9 mouse cellular contexts compared by ENCODE assay signal in the genomic region with DNA sequence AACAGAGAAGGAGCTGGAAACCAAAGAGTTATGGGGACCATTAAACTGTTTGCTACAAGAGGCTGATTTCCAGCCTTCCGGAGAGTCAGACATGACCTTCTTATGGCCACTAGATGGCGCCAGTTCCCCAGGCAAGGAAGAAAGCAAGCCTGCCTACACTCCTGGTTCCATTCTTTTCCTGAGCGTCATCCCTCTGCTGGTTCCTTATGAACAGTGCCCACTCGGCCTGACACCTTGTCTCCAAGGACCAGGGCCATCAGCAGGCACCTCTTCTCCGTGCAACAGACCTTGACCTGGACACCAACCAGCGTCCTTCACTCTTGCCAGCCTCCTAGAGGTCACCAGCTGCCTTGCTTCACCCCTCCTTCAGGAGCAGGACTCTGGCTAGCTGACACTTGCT. TPM values are rescaled to one million over a fixed set of nuclear protein-coding genes. Genes with fewer than 3 reads are reported as not detected.
DNase-seq lines count a peak whose midpoint lies in the region; ATAC-seq lines count a peak whose summit lies in the region.
"Had no signal": no experiment of that assay in that cellular context is flagged by ENCODE, and none has a peak within 500 bp of the region (broad histone marks: within the 10 kb centered on the region; RNA-seq: fewer than 3 reads in every experiment).

No protein-coding gene starts in this region.

- 3% methylated on average over 6 of the region's 6 CpGs for WGBS in forebrain, embryonic 12.5 days
- WGBS in lung, embryonic 16.5 days, result 4% methylated on average over 6 of the region's 6 CpGs

- H3K4me2 ChIP-seq in forebrain, embryonic 12.5 days, result no peak overlapping the region
- H3K4me2 ChIP-seq in lung, embryonic 16.5 days (ENCODE audit: low read depth, low read length), result no peak overlapping the region

- no peaks in the 10 kb centered on the region for H3K9me3 ChIP-seq in forebrain, embryonic 12.5 days
- no peaks in the 10 kb centered on the region for H3K9me3 ChIP-seq in lung, embryonic 16.5 days (ENCODE audit: control insufficient read depth, low read length)

- DNase-seq in MN1 (ENCODE audit: low spot score), result peak; percentile 88
- DNase-seq in c-Kit-positive CD71-negative TER-119-negative erythroid progenitor cells, embryonic 14.5 days (ENCODE audit: low read depth), result peak; percentile 65
- peak; percentile 60 to 79 for DNase-seq in layer of hippocampus, adult 8-10 months (ENCODE audit: low spot score in 2 of 2)
- peak; percentile 91 for DNase-seq in retina, postnatal 1 day
- DNase-seq in urinary bladder, postnatal 36 days (ENCODE audit: low spot score in 2 of 2), result peak; percentile 55 to 65

- H3K27me3 ChIP-seq in forebrain, embryonic 12.5 days, result peaks cover 63% of the 10 kb centered on the region
- peaks cover 41% of the 10 kb centered on the region for H3K27me3 ChIP-seq in lung, embryonic 16.5 days (ENCODE audit: control insufficient read depth, insufficient read depth, low read depth, low read length)

- H3K27ac ChIP-seq in forebrain, embryonic 12.5 days, result no peak overlapping the region
- H3K27ac ChIP-seq in lung, embryonic 16.5 days (ENCODE audit: low read length), result no peak overlapping the region

- peak; percentile 55; the same call in 1 of the 2 replicates for ATAC-seq in forebrain, embryonic 12.5 days (ENCODE audit: low FRiP score)
- ATAC-seq in hematopoietic stem cell, adult 5-6 weeks (replicated peaks in 1 of 2; ENCODE audit: insufficient read depth in 1 of 2, low FRiP score in 2 of 2, low TSS enrichment in 1 of 2, low read depth in 1 of 2, poor library complexity in 2 of 2, severe bottlenecking in 2 of 2), result peak; percentile 43 to 63; a peak in 3 of 4 replicates
- peak; percentile 46 for ATAC-seq in lung, embryonic 16.5 days (ENCODE audit: low read depth)

- H3K4me3 ChIP-seq in forebrain, embryonic 12.5 days (replicated peaks), result no peak overlapping the region
- H3K4me3 ChIP-seq in lung, embryonic 16.5 days (ENCODE audit: low read length), result no peak overlapping the region

- no peak overlapping the region for H3K9ac ChIP-seq in forebrain, embryonic 12.5 days
- H3K9ac ChIP-seq in lung, embryonic 16.5 days (ENCODE audit: low read length), result no peak overlapping the region

- H3K36me3 ChIP-seq in forebrain, embryonic 12.5 days (replicated peaks), result no peaks in the 10 kb centered on the region
- no peaks in the 10 kb centered on the region for H3K36me3 ChIP-seq in lung, embryonic 16.5 days (ENCODE audit: control insufficient read depth, insufficient read depth, low read length)

- peaks cover 24% of the 10 kb centered on the region for H3K4me1 ChIP-seq in forebrain, embryonic 12.5 days
- H3K4me1 ChIP-seq in lung, embryonic 16.5 days (replicated peaks; ENCODE audit: control insufficient read depth, insufficient read depth, low read length), result peaks cover 14% of the 10 kb centered on the region

RNA-seq across cellular contexts. Expression of a gene that starts 2.9 kb away (rescaled TPM):
- 1.0 and 1.1 TPM in 2 replicates for polyA plus RNA-seq in forebrain, embryonic 12.5 days (2016; fragmentation: Nextera tagmentation; extraction: Ambion mirVana)
- total RNA-seq in hematopoietic stem cell, adult 5-6 weeks (2017), result 0.25 TPM in 1 of 2 replicates, not detected in the other
- under 1 TPM in 1 of 4 experiments, not detected in 3; 0.12 TPM for total RNA-seq in layer of hippocampus, adult 8-10 months (2022)
- 0.31 and 0.77 TPM in 2 replicates for polyA plus RNA-seq in lung, embryonic 16.5 days (2015; fragmentation: Nextera tagmentation; extraction: Ambion mirVana)
- total RNA-seq: neutrophil, adult 5-6 weeks had no signal

RNA-seq across cellular contexts. Expression of a gene that starts 29.0 kb away (rescaled TPM):
- 0.20 TPM in 1 of 2 replicates, not detected in the other for polyA plus RNA-seq in forebrain, embryonic 12.5 days (2016; fragmentation: Nextera tagmentation; extraction: Ambion mirVana)
- not detected in 2 replicates for total RNA-seq in hematopoietic stem cell, adult 5-6 weeks (2017)
- under 1 TPM in 1 of 4 experiments, not detected in 3; 0.33 TPM for total RNA-seq in layer of hippocampus, adult 8-10 months (2022)
- 1.0 and 1.3 TPM in 2 replicates for polyA plus RNA-seq in lung, embryonic 16.5 days (2015; fragmentation: Nextera tagmentation; extraction: Ambion mirVana)
- total RNA-seq: neutrophil, adult 5-6 weeks had no signal

RNA-seq across cellular contexts. Expression of a gene that starts 40.4 kb away (rescaled TPM):
- polyA plus RNA-seq in forebrain, embryonic 12.5 days (2016; fragmentation: Nextera tagmentation; extraction: Ambion mirVana), result 3.8 and 5.2 TPM in 2 replicates
- total RNA-seq in hematopoietic stem cell, adult 5-6 weeks (2017), result 2.5 and 4.6 TPM in 2 replicates
- total RNA-seq in layer of hippocampus, adult 8-10 months (2022), result 10 to 100 TPM; 15.0 to 19.9 (median 17.0) TPM
- polyA plus RNA-seq in lung, embryonic 16.5 days (2015; fragmentation: Nextera tagmentation; extraction: Ambion mirVana), result 23.3 and 25.8 TPM in 2 replicates
